Mouse (Mus musculus): ENCODE results near the gene Ankrd11. TPM values are rescaled to one million over a fixed set of nuclear protein-coding genes. Genes with fewer than 3 reads are reported as not detected.

The Ankrd11 gene
- polyA plus RNA-seq, 1 experiment, result 32.5 TPM

- TF ChIP-seq FOSL1 (IDR thresholded peaks at IDR 0.05; ENCODE audit: insufficient read depth, low read length, poor library complexity, severe bottlenecking) (no peak), MAX (IDR thresholded peaks at IDR 0.05) (peak; percentile 3), CEBPB (IDR thresholded peaks at IDR 0.05; ENCODE audit: low read depth) (no peak), MYOD1 (IDR thresholded peaks at IDR 0.05; ENCODE audit: control insufficient read depth, insufficient read length, low read depth) (peak; percentile 77)
- no peak overlapping the region for H3K4me3 ChIP-seq (ENCODE audit: insufficient read depth, poor library complexity, severe bottlenecking)
Observed at GRCm38 (mm10) chr8:122851692-122852545, 190.2 kb downstream of the Ankrd11 start.

GRCm38 (mm10) chr8:122850641-122851240 lies 191.3 kb downstream of the Ankrd11 start:
- Histone ChIP-seq H3K27me3 (ENCODE audit: control insufficient read depth, insufficient read depth, insufficient read length) (no peaks in the 10 kb centered on the region), H3ac (ENCODE audit: control insufficient read depth, insufficient read length, low read depth) (peak overlapping the region; percentile 20), H3K4me3 (ENCODE audit: insufficient read depth, poor library complexity, severe bottlenecking) (no peak overlapping the region), H3K36me3 (ENCODE audit: control insufficient read depth, insufficient read depth) (no peaks in the 10 kb centered on the region), H3K79me3 (ENCODE audit: low read depth) (no peaks in the 10 kb centered on the region), H3K79me2 (ENCODE audit: control insufficient read depth, insufficient read depth) (peaks cover 15% of the 10 kb centered on the region)
- TF ChIP-seq MYOG (IDR thresholded peaks at IDR 0.05; ENCODE audit: control insufficient read depth, extremely low read depth, insufficient read length), result no peak
- peak; percentile 100 for TF ChIP-seq MYOD1 (IDR thresholded peaks at IDR 0.05; ENCODE audit: control insufficient read depth, insufficient read length, low read depth)
- TF ChIP-seq CTCF (IDR thresholded peaks at IDR 0.05; ENCODE audit: control insufficient read depth, insufficient read depth, insufficient read length), result no peak
- no peak for TF ChIP-seq USF1 (IDR thresholded peaks at IDR 0.05; ENCODE audit: low read depth)
- no peak for TF ChIP-seq MAX (IDR thresholded peaks at IDR 0.05)
- TF ChIP-seq FOSL1 (IDR thresholded peaks at IDR 0.05; ENCODE audit: insufficient read depth, low read length, poor library complexity, severe bottlenecking), result no peak
- no peak for TF ChIP-seq CEBPB (IDR thresholded peaks at IDR 0.05; ENCODE audit: low read depth)

More at GRCm38 (mm10) chr8:122851692-122852545, 190.2 kb downstream of the Ankrd11 start:
- peaks cover 15% of the 10 kb centered on the region for H3K79me2 ChIP-seq (ENCODE audit: control insufficient read depth, insufficient read depth)
- no peaks in the 10 kb centered on the region for H3K79me3 ChIP-seq (ENCODE audit: low read depth)
- H3ac ChIP-seq (ENCODE audit: control insufficient read depth, insufficient read length, low read depth), result no peak overlapping the region
- no peaks in the 10 kb centered on the region for H3K36me3 ChIP-seq (ENCODE audit: control insufficient read depth, insufficient read depth)
- no peaks in the 10 kb centered on the region for H3K27me3 ChIP-seq (ENCODE audit: control insufficient read depth, insufficient read depth, insufficient read length)

- TF ChIP-seq CTCF (IDR thresholded peaks at IDR 0.05; ENCODE audit: control insufficient read depth, insufficient read depth, insufficient read length) (no peak), CEBPB (IDR thresholded peaks at IDR 0.05; ENCODE audit: low read depth) (no peak), USF1 (IDR thresholded peaks at IDR 0.05; ENCODE audit: low read depth) (no peak), MYOG (IDR thresholded peaks at IDR 0.05; ENCODE audit: control insufficient read depth, extremely low read depth, insufficient read length) (no peak), FOSL1 (IDR thresholded peaks at IDR 0.05; ENCODE audit: insufficient read depth, low read length, poor library complexity, severe bottlenecking) (no peak), MYOD1 (IDR thresholded peaks at IDR 0.05; ENCODE audit: control insufficient read depth, insufficient read length, low read depth) (peak; percentile 85)
- Histone ChIP-seq H3K36me3 (ENCODE audit: control insufficient read depth, insufficient read depth) (no peaks in the 10 kb centered on the region), H3ac (ENCODE audit: control insufficient read depth, insufficient read length, low read depth) (peak overlapping the region; percentile 80), H3K27me3 (ENCODE audit: control insufficient read depth, insufficient read depth, insufficient read length) (no peaks in the 10 kb centered on the region), H3K79me2 (ENCODE audit: control insufficient read depth, insufficient read depth) (peaks cover 15% of the 10 kb centered on the region), H3K4me3 (ENCODE audit: insufficient read depth, poor library complexity, severe bottlenecking) (peak overlapping the region; percentile 31), H3K79me3 (ENCODE audit: low read depth) (no peaks in the 10 kb centered on the region)
Observed at GRCm38 (mm10) chr8:122849152-122849910, 192.7 kb downstream of the Ankrd11 start.

GRCm38 (mm10) chr8:122847829-122848561 lies 194.1 kb downstream of the Ankrd11 start, which contains the start of gene Cdh15:
Cdh15 (plus strand) TSS chr8:122847966.
- Histone ChIP-seq H3K27me3 (ENCODE audit: control insufficient read depth, insufficient read depth, insufficient read length) (no peaks in the 10 kb centered on the region), H3K79me2 (ENCODE audit: control insufficient read depth, insufficient read depth) (peaks cover 13% of the 10 kb centered on the region), H3K79me3 (ENCODE audit: low read depth) (no peaks in the 10 kb centered on the region), H3K36me3 (ENCODE audit: control insufficient read depth, insufficient read depth) (no peaks in the 10 kb centered on the region), H3K4me3 (ENCODE audit: insufficient read depth, poor library complexity, severe bottlenecking) (peak within 1 kb of the TSS; percentile 31), H3ac (ENCODE audit: control insufficient read depth, insufficient read length, low read depth) (peak within 1 kb of the TSS; percentile 80)
- TF ChIP-seq MYOD1 (IDR thresholded peaks at IDR 0.05; ENCODE audit: control insufficient read depth, insufficient read length, low read depth) (peak; percentile 98), MAX (IDR thresholded peaks at IDR 0.05) (peak; percentile 28), USF1 (IDR thresholded peaks at IDR 0.05; ENCODE audit: low read depth) (no peak)

- peaks cover 4% of the 10 kb centered on the region for H3K27me3 ChIP-seq (ENCODE audit: control insufficient read depth, insufficient read depth, insufficient read length)
- TF ChIP-seq CTCF (IDR thresholded peaks at IDR 0.05; ENCODE audit: control insufficient read depth, insufficient read depth, insufficient read length), result no peak
- TF ChIP-seq USF1 (IDR thresholded peaks at IDR 0.05; ENCODE audit: low read depth), result no peak
- TF ChIP-seq FOSL1 (IDR thresholded peaks at IDR 0.05; ENCODE audit: insufficient read depth, low read length, poor library complexity, severe bottlenecking), result no peak
- TF ChIP-seq MAX (IDR thresholded peaks at IDR 0.05), result no peak
- no peak for TF ChIP-seq MYOG (IDR thresholded peaks at IDR 0.05; ENCODE audit: control insufficient read depth, extremely low read depth, insufficient read length)
- no peaks in the 10 kb centered on the region for H3K36me3 ChIP-seq (ENCODE audit: control insufficient read depth, insufficient read depth)
- H3K79me2 ChIP-seq (ENCODE audit: control insufficient read depth, insufficient read depth), result peaks cover 5% of the 10 kb centered on the region
- H3ac ChIP-seq (ENCODE audit: control insufficient read depth, insufficient read length, low read depth), result no peak overlapping the region
- no peak overlapping the region for H3K4me3 ChIP-seq (ENCODE audit: insufficient read depth, poor library complexity, severe bottlenecking)
- H3K79me3 ChIP-seq (ENCODE audit: low read depth), result no peaks in the 10 kb centered on the region
Observed at GRCm38 (mm10) chr8:122845662-122846061, 196.4 kb downstream of the Ankrd11 start.

Data from C2C12 (cell line).